Mouse (Mus musculus) urinary bladder, postnatal 0 days (tissue): ENCODE results near the gene Cpa2. TPM values are rescaled to one million over a fixed set of nuclear protein-coding genes. Genes with fewer than 3 reads are reported as not detected.

Experiments
- polyA plus RNA-seq: library from polyadenylated mRNA; unstranded; fragments of >200 nt; fragmentation: Nextera tagmentation; extraction: Ambion mirVana; gene quantifications from 2 replicates; pipeline ENCODE4 v1.2.1, GENCODE M21; 2015

The Cpa2 gene
- polyA plus RNA-seq: 2.1 and 3.9 TPM in 2 replicates

DNA sequence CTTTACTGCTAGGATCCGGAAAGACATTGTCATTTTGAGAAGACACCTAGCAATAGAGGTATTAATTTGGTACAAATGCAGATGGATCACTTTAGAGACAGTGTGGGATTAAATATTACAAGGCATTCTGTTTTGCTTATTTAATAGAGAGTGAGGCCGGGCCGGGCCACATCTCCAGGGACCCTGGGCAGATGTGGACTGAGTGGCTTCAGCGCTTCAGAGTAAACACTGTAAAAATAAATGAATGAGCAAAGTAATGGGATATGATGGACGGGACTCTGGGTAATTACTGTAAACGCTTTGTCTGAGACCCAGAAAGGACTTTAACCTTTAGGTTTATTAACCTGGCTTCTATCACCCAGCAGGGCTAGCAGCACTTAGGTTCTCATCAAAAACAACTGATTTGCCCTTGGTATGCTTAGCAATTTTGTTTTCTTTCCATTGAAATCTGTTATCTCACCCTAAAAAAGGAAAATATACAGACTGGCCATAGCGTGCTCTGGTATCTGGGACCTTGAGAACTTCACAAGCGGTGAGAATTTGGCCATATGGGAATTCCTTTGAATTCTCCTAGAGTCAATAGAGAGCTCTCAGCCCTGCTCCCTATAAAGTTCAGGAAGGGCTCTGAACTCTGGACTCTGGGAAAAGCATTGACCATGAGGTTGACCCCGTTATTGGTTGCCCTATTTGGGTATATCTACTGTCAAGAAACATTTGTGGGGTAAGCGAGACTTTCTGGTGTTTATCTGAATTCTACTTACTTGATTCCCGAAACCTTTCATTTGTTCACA, at the start of gene Cpa2:
Gene Cpa2, plus strand, starts transcription at position 574 of the 791 bp plus-strand sequence.

DNA sequence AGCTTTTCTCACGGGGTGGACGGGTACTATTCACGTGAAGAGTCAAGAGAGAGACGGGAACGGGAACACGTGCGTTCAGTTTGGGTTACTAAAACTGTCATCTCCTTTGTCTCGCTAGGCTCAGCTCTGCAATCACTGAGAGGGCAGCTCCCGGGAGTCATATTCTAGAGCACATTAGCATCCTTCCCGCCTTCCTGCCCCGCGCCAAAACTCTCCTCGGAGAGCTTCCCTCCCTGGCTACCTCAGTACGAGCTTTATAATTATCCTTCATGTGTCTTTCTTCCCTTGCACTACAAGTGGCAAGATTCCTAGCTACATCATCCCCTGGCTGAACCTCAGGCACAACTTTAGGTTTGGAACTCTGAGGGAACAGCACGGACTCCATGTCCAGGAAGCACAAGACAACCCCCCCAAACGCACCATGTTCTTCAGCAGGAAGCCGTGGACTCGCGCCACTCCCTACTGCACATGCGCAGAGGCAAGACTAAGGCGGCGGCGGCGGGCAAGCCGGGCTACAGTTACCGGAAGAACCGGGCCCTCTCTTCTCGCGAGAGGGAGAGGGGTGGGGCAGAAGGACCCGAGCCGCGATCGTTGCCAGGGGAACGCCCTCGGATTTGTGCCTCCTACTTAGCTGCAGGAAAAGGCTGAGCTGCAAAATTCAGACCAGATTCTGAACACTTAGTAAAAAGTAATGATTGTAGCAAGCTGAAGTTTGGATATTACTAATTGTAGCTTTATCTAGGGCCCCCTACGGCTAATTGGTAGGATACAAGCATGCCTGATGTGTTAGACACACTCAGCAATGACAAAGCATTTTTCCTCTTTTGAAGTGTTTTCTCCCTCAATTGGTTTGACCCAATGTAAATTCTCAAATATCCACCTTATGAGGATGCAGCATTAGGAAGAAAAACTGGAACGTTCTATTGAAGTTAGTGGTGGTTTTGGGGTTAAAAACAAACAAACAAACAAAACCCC, 31.8 kb upstream of the Cpa2 start, which contains the start of the genes Tmem209 and Ssmem1:
Gene Tmem209, minus strand, starts transcription at position 519 of the 975 bp plus-strand sequence.
Gene Ssmem1, plus strand, starts transcription at position 585 of the 975 bp plus-strand sequence.

DNA sequence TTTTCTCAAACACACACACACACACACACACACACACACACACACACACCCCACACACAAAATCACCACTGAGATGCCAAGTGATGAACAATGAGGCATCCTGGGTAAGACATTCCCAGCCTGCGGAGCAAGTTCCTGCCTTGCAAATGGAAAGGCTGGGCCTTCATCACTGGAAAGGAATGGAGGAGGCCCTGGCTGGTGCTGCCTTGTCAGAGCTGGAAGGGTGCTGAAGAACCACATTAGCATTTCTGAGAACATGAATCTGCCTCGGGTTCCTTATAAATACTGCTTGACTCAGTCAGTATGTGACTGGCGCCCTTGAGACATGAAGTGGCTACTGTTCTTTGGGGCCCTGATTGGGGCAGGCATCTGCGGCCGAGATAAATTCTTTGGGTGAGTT, 26.7 kb downstream of the Cpa2 start, which contains the start of gene Cpa4:
Gene Cpa4, plus strand, starts transcription at position 301 of the 400 bp plus-strand sequence.

DNA sequence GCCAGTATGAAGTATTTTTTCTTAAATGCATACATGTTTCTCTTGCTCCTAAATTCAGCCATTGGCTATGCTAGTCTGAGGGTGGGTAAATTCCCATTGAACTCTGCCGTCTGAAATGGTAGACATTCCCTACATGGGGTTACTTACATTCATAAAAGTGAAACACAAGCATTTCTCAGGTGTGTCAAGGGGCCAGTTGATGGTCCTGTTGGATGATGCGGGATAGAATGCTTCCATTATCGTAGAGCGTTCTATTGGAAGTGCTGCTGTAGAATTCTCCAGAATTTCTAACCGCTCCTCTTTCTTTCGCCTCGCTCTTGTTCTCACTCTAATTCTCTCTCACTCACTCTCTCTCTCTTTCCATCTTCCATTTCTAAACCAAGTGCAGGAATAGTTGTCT, 69.3 kb downstream of the Cpa2 start, which contains the start of gene Cpa5:
Gene Cpa5, plus strand, starts transcription at position 301 of the 400 bp plus-strand sequence.

Other genes starting within 250 kb of the Cpa2 start
- 40.1 and 45.3 TPM in 2 replicates for gene Ube2h, start 237.0 kb upstream of the Cpa2 start, polyA plus RNA-seq
- 20.8 and 21.1 TPM in 2 replicates for gene Zc3hc1, start 150.6 kb upstream of the Cpa2 start, polyA plus RNA-seq
- gene Klhdc10, start 139.7 kb upstream of the Cpa2 start, polyA plus RNA-seq: 5.3 and 5.6 TPM in 2 replicates
- 14.9 and 15.1 TPM in 2 replicates for gene Tmem209, start 31.8 kb upstream of the Cpa2 start, polyA plus RNA-seq
- gene Ssmem1, start 31.7 kb upstream of the Cpa2 start, polyA plus RNA-seq: not detected in 2 replicates
- 0.25 and 0.64 TPM in 2 replicates for gene Cpa4, start 26.8 kb downstream of the Cpa2 start, polyA plus RNA-seq
- 0.06 TPM in 1 of 2 replicates, not detected in the other for gene Cpa5, start 69.4 kb downstream of the Cpa2 start, polyA plus RNA-seq
- 0.53 and 0.62 TPM in 2 replicates for gene Cpa1, start 97.6 kb downstream of the Cpa2 start, polyA plus RNA-seq
- 5.9 and 7.3 TPM in 2 replicates for gene Cep41, start 152.2 kb downstream of the Cpa2 start, polyA plus RNA-seq
- gene Mest, start 182.0 kb downstream of the Cpa2 start, polyA plus RNA-seq: 181 and 191 TPM in 2 replicates